Mouse (Mus musculus): ENCODE results near the gene Asb3. TPM values are rescaled to one million over a fixed set of nuclear protein-coding genes. Genes with fewer than 3 reads are reported as not detected.

Asb3 gene
- total RNA-seq (2023), result 10 to 100 TPM; 12.4 to 16.1 TPM

GRCm38 (mm10) chr11:30885171-30885871 is at the start of gene Asb3, which contains the start of gene Gpr75:
TSS of gene Asb3 (plus strand) at chr11:30885416.
TSS of gene Gpr75 (plus strand) at chr11:30885358.

GRCm38 (mm10) chr11:30954279-30954725 is 69.1 kb downstream of the Asb3 start, which contains the start of gene Erlec1:
TSS of gene Erlec1 (minus strand) at chr11:30954335.

GRCm38 (mm10) chr11:30985877-30986624 is 100.8 kb downstream of the Asb3 start, which contains the start of gene Chac2:
TSS of gene Chac2 (minus strand) at chr11:30986350.

Other genes with a start within 250 kb of the Asb3 start
- 1 to 10 TPM; 2.0 to 4.1 TPM for gene Acyp2, start 235.8 kb upstream of the Asb3 start, total RNA-seq (2023)
- gene Psme4, start 113.7 kb upstream of the Asb3 start, total RNA-seq (2023), result 10 to 100 TPM; 68.3 to 71.4 TPM
- gene Gpr75, start 58 bp upstream of the Asb3 start, total RNA-seq (2023), result not detected
- gene Erlec1, start 68.9 kb downstream of the Asb3 start, total RNA-seq (2023), result 10 to 100 TPM; 27.0 to 28.7 TPM
- 1 to 10 TPM; 2.4 to 2.7 TPM for gene Chac2, start 100.9 kb downstream of the Asb3 start, total RNA-seq (2023)

All from monocyte, adult 59 days (primary cell).